Mouse (Mus musculus) midbrain, embryonic 13.5 days (tissue): Measurements from ENCODE around the gene Tns1. TPM values are rescaled to one million over a fixed set of nuclear protein-coding genes. Genes with fewer than 3 reads are reported as not detected.
"Not testable (repeated sequence)": the region's sequence is repeated elsewhere in the genome, so short reads cannot be mapped to it uniquely, and the experiment has no call there.

ENCODE experiments used
- ATAC-seq: fragments of 200-750 bp; cut with Nextera tagmentation; 2 replicates; pipeline ENCODE4 v1.8.0; 2017; ENCODE audit warnings: mild to moderate bottlenecking, moderate TSS enrichment, moderate library complexity
- H3K27ac ChIP-seq: fragments of 300-500 bp; sonication (generic); 2 replicates; pipeline ENCODE4 v1.5.1; 2015; ENCODE audit warnings: inconsistent platforms, mild to moderate bottlenecking, moderate library complexity
- H3K27me3 ChIP-seq: fragments of 300-500 bp; sonication (generic); 2 replicates; pipeline ENCODE4 v1.6.1; 2015; ENCODE audit warnings: mild to moderate bottlenecking, inconsistent platforms
- H3K36me3 ChIP-seq: fragments of 300-500 bp; sonication (generic); 2 replicates; pipeline ENCODE4 v1.6.1; 2015; ENCODE audit warnings: mild to moderate bottlenecking, inconsistent platforms
- H3K4me1 ChIP-seq: fragments of 300-500 bp; sonication (generic); replicated peaks from 2 replicates; pipeline ENCODE4 v1.6.1; 2015; ENCODE audit warnings: inconsistent platforms
- H3K4me2 ChIP-seq: fragments of 300-500 bp; sonication (generic); replicated peaks from 2 replicates; pipeline ENCODE4 v1.6.1; 2015; ENCODE audit warnings: moderate library complexity, mild to moderate bottlenecking, inconsistent platforms
- H3K4me3 ChIP-seq: fragments of 300-500 bp; sonication (generic); replicated peaks from 2 replicates; pipeline ENCODE4 v1.5.1; 2015; ENCODE audit warnings: mild to moderate bottlenecking, inconsistent platforms
- H3K9ac ChIP-seq: fragments of 300-500 bp; sonication (generic); replicated peaks from 2 replicates; pipeline ENCODE4 v1.6.1; 2015; ENCODE audit warnings: mild to moderate bottlenecking, inconsistent platforms
- H3K9me3 ChIP-seq: fragments of 300-500 bp; sonication (generic); 2 replicates; pipeline ENCODE4 v1.6.1; 2016; ENCODE audit warnings: mild to moderate bottlenecking, inconsistent platforms
- WGBS: fragments of 180-500 bp; shearing (Covaris S2); methylation state at CpG from one replicate; pipeline ENCODE4 v1.1.7; 2015; 5-methylcytosine and 5-hydroxymethylcytosine counted together
- polyA plus RNA-seq: library from polyadenylated mRNA; unstranded; fragments of >200 nt; fragmentation: Nextera tagmentation; extraction: Ambion mirVana; gene quantifications from 2 replicates; pipeline ENCODE4 v1.2.1, GENCODE M21; 2015

Tns1 gene
- polyA plus RNA-seq, 1 experiment from 2014 or later = 13.2 TPM

GRCm38 (mm10) chr1:73902171-73902991, 221.9 kb downstream of the Tns1 start:
- Histone ChIP-seq H3K27me3 (no peaks in the 10 kb centered on the region; the same call in 1 of the 2 replicates), H3K36me3 (no peaks in the 10 kb centered on the region), H3K9ac (no peak overlapping the region), H3K4me3 (no peak overlapping the region), H3K9me3 (no peaks in the 10 kb centered on the region), H3K4me2 (no peak overlapping the region), H3K4me1 (peaks cover 11% of the 10 kb centered on the region; the same call in 1 of the 2 replicates), H3K27ac (no peak overlapping the region)
- ATAC-seq = peak; percentile 55
- WGBS = 22% methylated on average over 16 of the region's 16 CpGs

- no peak overlapping the region for H3K4me2 ChIP-seq
- 7% methylated on average over 3 of the region's 3 CpGs for WGBS
- no peak overlapping the region for H3K4me3 ChIP-seq
- H3K27me3 ChIP-seq = no peaks in the 10 kb centered on the region; the same call in 1 of the 2 replicates
- peak; percentile 69 for ATAC-seq
- peaks cover 11% of the 10 kb centered on the region; the same call in 1 of the 2 replicates for H3K4me1 ChIP-seq
- H3K36me3 ChIP-seq = no peaks in the 10 kb centered on the region
- H3K27ac ChIP-seq = no peak overlapping the region
- no peaks in the 10 kb centered on the region for H3K9me3 ChIP-seq
- H3K9ac ChIP-seq = no peak overlapping the region
Measured at GRCm38 (mm10) chr1:73901496-73901899, 222.8 kb downstream of the Tns1 start.

- 95% methylated on average over 6 of the region's 6 CpGs for WGBS
- not testable (repeated sequence) for H3K9me3 ChIP-seq, H3K4me1 ChIP-seq, H3K27me3 ChIP-seq, H3K4me2 ChIP-seq, H3K36me3 ChIP-seq, H3K9ac ChIP-seq, H3K4me3 ChIP-seq, H3K27ac ChIP-seq, ATAC-seq
Measured at GRCm38 (mm10) chr1:73895451-73895850, 228.8 kb downstream of the Tns1 start.

GRCm38 (mm10) chr1:73880731-73881130, 243.5 kb downstream of the Tns1 start:
- ATAC-seq = no peak
- H3K9ac ChIP-seq = no peak overlapping the region
- H3K4me2 ChIP-seq = no peak overlapping the region
- 0 out of 2 replicates have a peak, but pooled peaks cover 3% of the 10 kb centered on the region for H3K9me3 ChIP-seq
- H3K27me3 ChIP-seq = no peaks in the 10 kb centered on the region
- H3K4me1 ChIP-seq = no peaks in the 10 kb centered on the region
- H3K4me3 ChIP-seq = no peak overlapping the region
- H3K36me3 ChIP-seq = no peaks in the 10 kb centered on the region
- no peak overlapping the region for H3K27ac ChIP-seq

GRCm38 (mm10) chr1:73875676-73876218, 248.5 kb downstream of the Tns1 start:
- WGBS = 0% methylated on average over 1 of the region's 1 CpGs
- Histone ChIP-seq H3K4me2 (no peak overlapping the region), H3K4me3 (no peak overlapping the region), H3K4me1 (no peaks in the 10 kb centered on the region), H3K9ac (no peak overlapping the region), H3K9me3 (no peaks in the 10 kb centered on the region), H3K36me3 (no peaks in the 10 kb centered on the region), H3K27ac (no peak overlapping the region), H3K27me3 (no peaks in the 10 kb centered on the region)
- ATAC-seq = no peak

- Histone ChIP-seq H3K4me3 (no peak overlapping the region), H3K36me3 (no peaks in the 10 kb centered on the region), H3K4me2 (no peak overlapping the region), H3K4me1 (peaks cover 8% of the 10 kb centered on the region), H3K27ac (no peak overlapping the region), H3K9ac (no peak overlapping the region), H3K27me3 (no peaks in the 10 kb centered on the region), H3K9me3 (no peaks in the 10 kb centered on the region)
- 70% methylated on average over 3 of the region's 3 CpGs for WGBS
- ATAC-seq = no peak
Measured at GRCm38 (mm10) chr1:73864314-73864713, 259.9 kb downstream of the Tns1 start.

GRCm38 (mm10) chr1:73863074-73863431, 261.2 kb downstream of the Tns1 start:
- Histone ChIP-seq H3K9ac (no peak overlapping the region), H3K9me3 (no peaks in the 10 kb centered on the region), H3K36me3 (no peaks in the 10 kb centered on the region), H3K27me3 (no peaks in the 10 kb centered on the region), H3K4me2 (no peak overlapping the region), H3K27ac (no peak overlapping the region), H3K4me3 (no peak overlapping the region), H3K4me1 (peaks cover 8% of the 10 kb centered on the region)
- WGBS = 57% methylated on average over 11 of the region's 11 CpGs
- no peak for ATAC-seq

GRCm38 (mm10) chr1:73862323-73863073, 261.8 kb downstream of the Tns1 start:
- 15% methylated on average over 15 of the region's 15 CpGs for WGBS
- ATAC-seq = peak; percentile 97
- Histone ChIP-seq H3K9ac (0 out of 2 replicates have a peak overlapping the region, but pooled peaks have one; percentile 17), H3K4me2 (0 out of 2 replicates have a peak overlapping the region, but pooled peaks have one; percentile 1), H3K4me3 (no peak overlapping the region), H3K9me3 (no peaks in the 10 kb centered on the region), H3K27ac (no peak overlapping the region), H3K36me3 (no peaks in the 10 kb centered on the region), H3K27me3 (no peaks in the 10 kb centered on the region), H3K4me1 (peaks cover 11% of the 10 kb centered on the region)

- 69% methylated on average over 3 of the region's 3 CpGs for WGBS
- no peaks in the 10 kb centered on the region for H3K36me3 ChIP-seq
Measured at GRCm38 (mm10) chr1:73860421-73860820, 263.8 kb downstream of the Tns1 start.

More at GRCm38 (mm10) chr1:73860421-73860820, 263.8 kb downstream of the Tns1 start:
- Histone ChIP-seq H3K27me3 (no peaks in the 10 kb centered on the region), H3K27ac (no peak overlapping the region), H3K4me1 (peaks cover 12% of the 10 kb centered on the region), H3K4me3 (no peak overlapping the region), H3K9me3 (no peaks in the 10 kb centered on the region), H3K4me2 (no peak overlapping the region), H3K9ac (no peak overlapping the region)
- no peak for ATAC-seq

Other genes starting within 250 kb of the Tns1 start
- gene Rufy4, start 1.1 kb upstream of the Tns1 start, polyA plus RNA-seq = 0.31 and 0.42 TPM in 2 replicates
- gene Cxcr2, start 29.5 kb upstream of the Tns1 start, polyA plus RNA-seq = 0.09 TPM in 2 replicates
- gene Cxcr1, start 70.2 kb upstream of the Tns1 start, polyA plus RNA-seq = not detected in 2 replicates
- 384 and 393 TPM in 2 replicates for gene Arpc2, start 111.6 kb upstream of the Tns1 start, polyA plus RNA-seq
- 0.24 and 0.31 TPM in 2 replicates for gene Gpbar1, start 154.1 kb upstream of the Tns1 start, polyA plus RNA-seq
- 198 and 203 TPM in 2 replicates for gene Aamp, start 160.3 kb upstream of the Tns1 start, polyA plus RNA-seq
- gene Pnkd, start 160.5 kb upstream of the Tns1 start, polyA plus RNA-seq = 81.5 and 92.2 TPM in 2 replicates
- gene Tmbim1, start 181.2 kb upstream of the Tns1 start, polyA plus RNA-seq = 6.3 and 7.1 TPM in 2 replicates
- 0.41 and 0.62 TPM in 2 replicates for gene Catip, start 237.7 kb upstream of the Tns1 start, polyA plus RNA-seq